Mouse (Mus musculus) hindbrain, embryonic 11.5 days (tissue): ENCODE measurements at regions not wholly inside any gene's neighbourhood (a gene's known extent, or its start where the extent isn't known, plus 50 kb on each side); places are given as distances from the start of the nearest gene placed in this dataset.

Experiments used
- ATAC-seq: fragments of 200-750 bp; cut with Nextera tagmentation; 2 replicates; pipeline ENCODE4 v1.8.0; 2017; ENCODE audit warnings: mild to moderate bottlenecking, moderate TSS enrichment, moderate library complexity; ENCODE audit not compliant: low FRiP score
- DNase-seq: peaks from one replicate; pipeline ENCODE4 v3.0.0-alpha.2; 2015; ENCODE audit warnings: low spot score
- H3K27ac ChIP-seq: fragments of 300-500 bp; sonication (generic); 2 replicates; pipeline ENCODE4 v1.5.1; 2014; ENCODE audit warnings: mild to moderate bottlenecking, low read depth, low read length
- H3K27me3 ChIP-seq: fragments of 300-500 bp; sonication (generic); 2 replicates; pipeline ENCODE4 v1.6.1; 2014; ENCODE audit warnings: mild to moderate bottlenecking, low read length, moderate library complexity, mixed read lengths; ENCODE audit not compliant: control insufficient read depth, insufficient read depth
- H3K36me3 ChIP-seq: fragments of 300-500 bp; sonication (generic); 2 replicates; pipeline ENCODE4 v1.6.1; 2014; ENCODE audit warnings: mild to moderate bottlenecking, low read length, moderate library complexity, mixed read lengths; ENCODE audit not compliant: control insufficient read depth, insufficient read depth
- H3K4me1 ChIP-seq: fragments of 300-500 bp; sonication (generic); replicated peaks from 2 replicates; pipeline ENCODE4 v1.6.1; 2014; ENCODE audit warnings: low read length, mixed read lengths; ENCODE audit not compliant: control insufficient read depth, insufficient read depth
- H3K4me2 ChIP-seq: fragments of 300-500 bp; sonication (generic); replicated peaks from 2 replicates; pipeline ENCODE4 v1.6.1; 2014; ENCODE audit warnings: mild to moderate bottlenecking, low read depth, low read length
- H3K4me3 ChIP-seq: fragments of 300-500 bp; sonication (generic); 2 replicates; pipeline ENCODE4 v1.5.1; 2014; ENCODE audit warnings: low read depth, low read length
- H3K9ac ChIP-seq: fragments of 300-500 bp; sonication (generic); 2 replicates; pipeline ENCODE4 v1.6.1; 2014; ENCODE audit warnings: low read depth, low read length
- H3K9me3 ChIP-seq: fragments of 300-500 bp; sonication (generic); 2 replicates; pipeline ENCODE4 v1.6.1; 2016; ENCODE audit warnings: low read length; ENCODE audit not compliant: control insufficient read depth
- WGBS: fragments of 180-500 bp; shearing (Covaris S2); extraction: QIAGEN DNeasy Blood & Tissue Kit; methylation state at CpG from one replicate; pipeline ENCODE4 v1.1.7; 2014; 5-methylcytosine and 5-hydroxymethylcytosine counted together

DNA sequence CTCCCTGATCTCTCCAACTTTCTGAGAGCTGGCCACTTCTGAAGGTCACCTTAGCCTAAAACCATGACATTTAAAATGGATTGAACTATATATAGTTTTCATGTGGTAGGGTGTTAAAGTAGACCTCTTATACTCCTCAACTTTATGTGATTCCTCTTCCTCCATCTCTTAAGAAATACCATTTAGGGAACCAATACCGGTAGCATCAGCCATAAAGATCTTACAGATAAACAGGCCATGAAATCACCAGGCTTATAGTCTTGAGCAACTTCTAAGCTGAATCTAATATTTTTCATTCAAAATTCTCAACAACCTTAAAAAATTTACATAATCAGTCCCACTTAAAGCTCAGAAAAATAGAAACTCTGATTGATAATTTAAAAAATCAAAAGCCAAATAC, 56.2 kb downstream of the Rpl36a-ps1 start:
- ATAC-seq, result no peak
- Histone ChIP-seq H3K27me3 (no peaks in the 10 kb centered on the region), H3K4me3 (no peak overlapping the region), H3K36me3 (no peaks in the 10 kb centered on the region), H3K27ac (no peak overlapping the region), H3K9me3 (no peaks in the 10 kb centered on the region), H3K9ac (no peak overlapping the region), H3K4me2 (no peak overlapping the region), H3K4me1 (no peaks in the 10 kb centered on the region)
- no peak for DNase-seq
- WGBS, result 96% methylated on average over 1 of the region's 1 CpGs

DNA sequence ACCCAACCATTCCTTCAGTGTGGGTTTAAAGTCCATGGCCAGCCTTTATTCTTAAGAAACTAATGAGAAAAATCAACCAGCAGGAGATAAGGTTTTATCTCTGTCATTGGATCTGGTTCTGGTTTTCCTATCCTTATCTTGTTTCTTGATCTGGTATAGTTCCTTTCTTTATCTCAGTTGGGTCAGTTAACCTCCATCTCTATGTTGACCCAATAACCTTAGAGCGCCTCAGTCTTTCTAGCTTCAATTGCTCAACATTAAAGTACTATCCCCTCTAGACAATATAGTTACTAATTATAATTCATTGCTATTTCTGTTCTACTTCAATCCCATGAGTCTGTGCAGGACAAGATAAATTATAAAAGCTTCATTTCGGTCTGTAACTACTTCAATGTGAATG, 56.7 kb downstream of the Rpl36a-ps1 start:
- H3K4me1 ChIP-seq, result no peaks in the 10 kb centered on the region
- no peak overlapping the region for H3K9ac ChIP-seq
- no peak overlapping the region for H3K27ac ChIP-seq
- DNase-seq (no peak), ATAC-seq (no peak)
- H3K27me3 ChIP-seq, result no peaks in the 10 kb centered on the region
- H3K4me3 ChIP-seq, result no peak overlapping the region
- 96% methylated on average over 2 of the region's 2 CpGs for WGBS
- no peaks in the 10 kb centered on the region for H3K9me3 ChIP-seq
- no peaks in the 10 kb centered on the region for H3K36me3 ChIP-seq
- no peak overlapping the region for H3K4me2 ChIP-seq

DNA sequence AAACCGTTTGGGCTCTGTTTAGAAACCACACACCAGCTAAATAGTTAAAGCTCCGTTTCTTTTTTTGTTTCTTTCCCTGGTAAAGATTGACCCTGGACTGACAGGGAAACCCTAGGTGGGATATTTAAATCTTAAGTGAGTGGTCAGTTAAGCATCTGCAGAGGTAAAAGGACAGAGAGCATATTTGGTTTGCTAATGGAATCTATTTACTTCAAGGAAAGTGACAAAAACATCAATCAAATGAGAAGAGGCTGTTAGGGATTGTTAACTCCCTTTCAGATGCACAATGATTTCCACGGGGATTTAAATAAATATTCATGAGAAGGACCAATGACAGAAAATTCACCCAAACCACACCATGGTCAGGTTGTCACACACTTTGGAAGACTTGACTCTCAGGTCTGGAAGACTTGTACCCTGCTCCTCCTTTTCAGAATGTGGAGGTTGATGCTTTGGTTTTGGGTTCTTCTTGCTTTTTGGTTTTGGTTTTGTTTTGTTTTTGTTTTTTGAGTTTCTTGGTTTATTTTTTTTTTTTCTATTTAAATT, 60.7 kb downstream of the Rpl36a-ps1 start:
- WGBS, result 9% methylated on average over 3 of the region's 3 CpGs
- H3K9ac ChIP-seq, result no peak overlapping the region
- ATAC-seq, result peak; percentile 47
- no peaks in the 10 kb centered on the region for H3K9me3 ChIP-seq
- H3K4me1 ChIP-seq, result no peaks in the 10 kb centered on the region
- H3K4me2 ChIP-seq, result no peak overlapping the region
- H3K36me3 ChIP-seq, result no peaks in the 10 kb centered on the region
- H3K27me3 ChIP-seq, result no peaks in the 10 kb centered on the region
- no peak overlapping the region for H3K27ac ChIP-seq
- H3K4me3 ChIP-seq, result no peak overlapping the region
- peak; percentile 15 for DNase-seq

DNA sequence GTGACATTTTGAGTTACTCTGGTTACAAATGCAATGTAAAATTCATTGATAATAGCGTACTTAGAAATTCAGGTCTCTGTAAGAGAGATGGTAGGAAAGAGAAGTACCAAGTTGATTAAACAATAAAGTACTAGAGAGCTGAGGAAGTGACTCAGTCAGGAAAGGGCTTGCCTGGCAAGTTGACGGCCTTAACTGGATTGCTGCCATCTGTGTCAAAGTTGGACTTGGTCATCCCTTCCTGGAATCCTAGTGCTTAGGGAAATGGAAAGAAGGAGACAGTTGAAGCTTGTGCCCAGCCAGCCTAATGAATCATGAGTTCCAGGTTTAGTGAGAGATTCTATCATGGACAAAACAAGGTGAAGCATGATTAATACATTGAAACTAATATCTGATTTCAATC, 64.8 kb downstream of the Rpl36a-ps1 start:
- no peaks in the 10 kb centered on the region for H3K9me3 ChIP-seq
- no peak overlapping the region for H3K27ac ChIP-seq
- no peaks in the 10 kb centered on the region for H3K36me3 ChIP-seq
- no peak for DNase-seq
- ATAC-seq, result no peak
- H3K27me3 ChIP-seq, result no peaks in the 10 kb centered on the region
- no peak overlapping the region for H3K9ac ChIP-seq
- no peak overlapping the region for H3K4me2 ChIP-seq
- H3K4me3 ChIP-seq, result no peak overlapping the region
- WGBS, result 93% methylated on average over 2 of the region's 2 CpGs
- no peaks in the 10 kb centered on the region for H3K4me1 ChIP-seq

DNA sequence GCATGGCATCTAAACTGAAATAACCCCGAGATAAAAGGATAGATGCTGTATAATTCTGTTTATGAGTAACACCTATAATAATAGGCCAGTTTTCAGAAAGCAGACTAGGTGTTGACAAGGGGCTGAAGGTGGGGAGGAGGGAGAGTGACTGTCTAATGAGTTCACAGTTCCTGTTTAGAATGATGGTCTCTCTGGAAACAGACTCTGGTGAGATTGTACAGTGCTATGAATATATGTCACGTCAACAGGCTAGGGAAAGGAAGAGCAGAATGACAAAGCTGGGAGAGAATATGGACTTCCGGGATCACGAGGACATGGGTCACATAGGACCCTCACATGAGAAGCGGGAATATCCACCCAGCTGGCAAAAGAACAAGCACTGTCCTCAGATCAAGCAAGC, 85.9 kb downstream of the Rpl36a-ps1 start:
- ATAC-seq (no peak), DNase-seq (no peak)
- Histone ChIP-seq H3K4me1 (no peaks in the 10 kb centered on the region), H3K9ac (no peak overlapping the region), H3K9me3 (no peaks in the 10 kb centered on the region), H3K4me3 (no peak overlapping the region), H3K27ac (no peak overlapping the region), H3K36me3 (no peaks in the 10 kb centered on the region), H3K4me2 (no peak overlapping the region), H3K27me3 (no peaks in the 10 kb centered on the region)
- WGBS, result 86% methylated on average over 5 of the region's 5 CpGs

DNA sequence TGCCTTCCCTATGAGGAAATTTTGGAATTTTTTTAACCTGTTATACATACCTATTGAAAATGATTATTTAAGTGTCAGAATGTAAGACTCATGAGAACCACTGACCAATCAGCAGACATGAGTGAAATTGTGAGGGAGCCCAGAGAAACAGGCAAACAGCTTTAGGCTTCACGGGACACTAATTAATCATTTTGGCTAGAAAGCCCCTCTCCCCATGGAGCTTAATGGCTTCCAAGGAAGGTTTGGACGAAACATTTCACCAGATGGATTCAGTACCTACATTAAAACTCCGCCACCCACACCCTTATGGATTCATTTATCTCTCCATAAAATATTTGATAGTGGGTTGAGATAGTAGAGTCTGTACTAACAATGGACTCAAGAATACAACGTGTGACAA, 95.2 kb downstream of the Rpl36a-ps1 start:
- H3K4me1 ChIP-seq, result no peaks in the 10 kb centered on the region
- H3K9me3 ChIP-seq, result no peaks in the 10 kb centered on the region
- H3K9ac ChIP-seq, result no peak overlapping the region
- no peak overlapping the region for H3K27ac ChIP-seq
- no peak overlapping the region for H3K4me2 ChIP-seq
- no peak overlapping the region for H3K4me3 ChIP-seq
- DNase-seq (no peak), ATAC-seq (no peak)
- 74% methylated on average over 4 of the region's 4 CpGs for WGBS
- no peaks in the 10 kb centered on the region for H3K36me3 ChIP-seq
- H3K27me3 ChIP-seq, result no peaks in the 10 kb centered on the region

DNA sequence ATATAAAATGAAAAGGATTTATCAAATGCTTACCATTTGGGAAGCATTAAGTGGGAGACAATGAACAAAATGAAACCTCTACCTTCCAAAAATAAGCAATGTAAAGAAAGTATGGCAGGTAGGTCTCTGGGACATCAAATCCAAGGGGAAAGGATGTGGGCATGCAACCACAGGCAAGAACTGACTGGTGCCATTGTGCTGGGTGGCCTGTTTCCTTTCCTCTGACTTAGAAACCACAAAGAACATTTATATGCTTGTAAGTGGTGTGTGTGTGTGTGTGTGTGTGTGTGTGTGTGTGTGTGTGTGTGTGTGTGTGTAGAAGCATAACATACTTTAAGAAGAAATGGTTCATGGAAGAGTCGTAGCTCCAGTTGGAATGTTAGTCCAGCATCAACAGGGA, 96.7 kb downstream of the Rpl36a-ps1 start:
- Histone ChIP-seq H3K4me1 (no peaks in the 10 kb centered on the region), H3K9ac (no peak overlapping the region), H3K9me3 (no peaks in the 10 kb centered on the region), H3K4me3 (no peak overlapping the region), H3K36me3 (no peaks in the 10 kb centered on the region), H3K27me3 (no peaks in the 10 kb centered on the region), H3K27ac (no peak overlapping the region), H3K4me2 (no peak overlapping the region)
- WGBS, result 91% methylated on average over 1 of the region's 1 CpGs
- no peak for DNase-seq
- no peak for ATAC-seq

DNA sequence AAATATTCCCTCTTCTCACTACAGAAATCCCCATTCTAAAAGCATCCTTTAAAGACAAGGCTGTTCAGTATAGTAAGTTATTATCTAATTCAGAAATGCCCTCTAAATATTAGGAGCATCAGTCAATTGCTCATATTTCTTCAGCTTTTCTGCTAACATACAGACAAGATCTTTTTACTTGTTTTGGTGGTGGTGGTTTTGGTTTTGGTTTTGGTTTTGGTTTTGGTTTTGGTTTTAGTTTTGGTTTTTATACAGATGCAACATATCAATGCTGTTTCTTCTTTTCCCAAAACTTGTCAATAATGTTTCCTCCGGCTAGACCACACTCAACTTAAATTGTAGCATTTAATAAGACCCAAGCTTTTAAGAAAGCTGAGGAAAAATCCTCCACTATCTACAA, 98.2 kb downstream of the Rpl36a-ps1 start:
- DNase-seq (no peak), ATAC-seq (no peak)
- no peaks in the 10 kb centered on the region for H3K4me1 ChIP-seq
- no peak overlapping the region for H3K4me2 ChIP-seq
- H3K36me3 ChIP-seq, result no peaks in the 10 kb centered on the region
- H3K9me3 ChIP-seq, result no peaks in the 10 kb centered on the region
- no peak overlapping the region for H3K9ac ChIP-seq
- H3K27ac ChIP-seq, result no peak overlapping the region
- no peaks in the 10 kb centered on the region for H3K27me3 ChIP-seq
- 95% methylated on average over 1 of the region's 1 CpGs for WGBS
- no peak overlapping the region for H3K4me3 ChIP-seq

DNA sequence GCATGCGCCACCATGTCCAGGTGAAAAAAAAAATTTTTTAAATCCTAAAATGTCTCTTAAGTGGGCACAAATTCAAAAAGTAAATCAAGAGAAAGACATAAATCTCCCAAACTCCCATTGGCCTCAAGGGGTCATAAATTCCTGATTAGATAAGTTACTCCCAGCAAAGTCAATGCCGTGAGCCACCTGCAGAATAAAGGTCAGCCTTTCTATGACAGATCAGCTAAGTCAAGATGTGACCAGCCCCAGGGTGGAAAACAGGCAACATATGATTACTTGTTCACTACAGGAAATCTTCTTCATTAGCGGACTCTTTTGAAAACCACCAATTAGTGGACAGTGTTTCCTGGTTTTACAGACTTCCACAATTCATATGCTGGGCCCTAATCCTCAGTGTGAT, 101.4 kb downstream of the Rpl36a-ps1 start:
- Histone ChIP-seq H3K9ac (no peak overlapping the region), H3K4me3 (no peak overlapping the region), H3K36me3 (no peaks in the 10 kb centered on the region), H3K4me2 (no peak overlapping the region), H3K27me3 (no peaks in the 10 kb centered on the region), H3K27ac (no peak overlapping the region), H3K9me3 (no peaks in the 10 kb centered on the region), H3K4me1 (no peaks in the 10 kb centered on the region)
- no peak for DNase-seq
- ATAC-seq, result no peak
- 92% methylated on average over 3 of the region's 3 CpGs for WGBS
